Mouse (Mus musculus): ENCODE measurements around the gene D8Ertd738e.
"Not testable (repeated sequence)": the region's sequence is repeated elsewhere in the genome, so short reads cannot be mapped to it uniquely, and the experiment has no call there.

D8Ertd738e gene

GRCm38 (mm10) chr8:84249257-84250170 lies at the start of gene D8Ertd738e:
D8Ertd738e (minus strand) TSS chr8:84249719.
- DNase-seq (ENCODE audit: low spot score) = peak; percentile 97

DNA sequence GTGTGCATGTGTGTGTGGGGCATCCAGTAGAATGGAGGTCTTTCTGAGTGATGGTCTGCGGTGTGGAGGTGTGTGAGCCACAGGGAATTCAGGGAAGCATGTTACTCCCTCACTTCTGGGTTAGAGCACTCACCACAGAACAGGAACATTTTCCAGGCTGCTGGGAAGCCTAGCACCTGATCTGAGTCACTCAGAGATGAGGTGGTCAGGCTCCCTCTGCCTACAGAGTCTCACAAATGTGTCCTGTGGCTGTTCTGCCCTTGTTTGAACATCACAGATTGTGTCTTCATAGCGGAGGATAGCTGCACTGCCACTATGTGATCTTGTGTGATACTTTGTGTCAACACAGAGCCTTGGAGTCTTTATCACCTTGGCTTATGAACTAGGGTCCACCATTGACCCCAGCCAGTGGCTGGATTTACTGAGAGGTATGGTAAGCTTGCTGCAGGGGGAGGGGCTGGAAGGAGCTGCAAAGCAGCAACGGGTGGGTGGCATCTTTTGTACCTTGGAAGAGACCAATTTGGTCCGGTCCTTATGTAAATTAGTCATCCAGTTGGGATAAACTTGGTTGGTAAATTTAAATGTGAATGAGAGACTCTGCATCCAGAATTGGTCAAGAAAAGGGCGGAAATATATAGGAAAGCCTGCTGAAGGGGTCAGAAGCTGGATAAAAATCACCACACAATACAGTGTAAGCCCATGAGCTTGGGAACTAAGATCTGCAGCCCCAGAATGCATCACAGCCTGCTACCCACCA lies 47.7 kb upstream of the D8Ertd738e start:
- DNase-seq (ENCODE audit: low spot score) = no peak

- peak; percentile 75 for DNase-seq (ENCODE audit: low spot score)
Measured at GRCm38 (mm10) chr8:84291688-84292087, 42.2 kb upstream of the D8Ertd738e start.

DNA sequence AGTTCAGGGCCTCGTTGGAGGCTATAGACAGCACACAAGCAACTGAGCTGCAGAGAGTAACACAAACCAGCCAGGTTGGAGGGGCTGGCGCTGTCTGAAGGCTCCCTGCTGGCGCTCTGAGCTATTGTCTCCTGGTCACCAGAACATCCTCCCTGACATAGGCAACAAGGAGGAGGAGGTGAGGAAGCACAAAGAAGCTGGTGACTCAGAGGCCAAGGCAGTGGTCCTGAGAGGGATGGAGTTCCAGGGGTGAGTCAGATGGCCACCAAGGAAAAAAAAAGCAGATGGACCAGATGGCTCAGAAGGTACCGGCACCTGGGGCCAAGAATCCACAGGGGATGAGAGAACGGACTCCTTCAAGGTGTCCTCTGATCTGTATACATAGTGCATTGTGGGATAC lies 41.6 kb upstream of the D8Ertd738e start:
- DNase-seq (ENCODE audit: low spot score) = no peak

- DNase-seq (ENCODE audit: low spot score) = no peak
Measured at GRCm38 (mm10) chr8:84288892-84289291, 39.4 kb upstream of the D8Ertd738e start.

DNA sequence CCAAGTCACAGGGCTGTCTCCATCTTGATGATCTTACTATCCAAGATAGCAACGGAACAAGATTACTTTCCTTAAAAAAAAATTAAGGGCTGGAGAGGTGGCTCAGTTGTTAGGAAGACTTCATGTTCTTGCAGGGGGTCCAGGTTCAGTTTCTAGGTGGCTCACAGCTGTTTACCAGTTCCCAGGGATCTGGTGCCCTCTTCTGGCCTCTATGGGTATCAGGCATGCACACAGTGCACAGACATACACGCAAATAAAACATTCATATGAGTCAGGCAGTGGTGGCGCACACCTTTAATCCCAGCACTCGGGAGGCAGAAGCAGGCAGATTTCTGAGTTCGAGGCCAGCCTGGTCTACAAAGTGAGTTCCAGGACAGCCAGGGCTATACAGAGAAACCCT lies 36.1 kb upstream of the D8Ertd738e start:
- DNase-seq (ENCODE audit: low spot score) = not testable (repeated sequence)

DNA sequence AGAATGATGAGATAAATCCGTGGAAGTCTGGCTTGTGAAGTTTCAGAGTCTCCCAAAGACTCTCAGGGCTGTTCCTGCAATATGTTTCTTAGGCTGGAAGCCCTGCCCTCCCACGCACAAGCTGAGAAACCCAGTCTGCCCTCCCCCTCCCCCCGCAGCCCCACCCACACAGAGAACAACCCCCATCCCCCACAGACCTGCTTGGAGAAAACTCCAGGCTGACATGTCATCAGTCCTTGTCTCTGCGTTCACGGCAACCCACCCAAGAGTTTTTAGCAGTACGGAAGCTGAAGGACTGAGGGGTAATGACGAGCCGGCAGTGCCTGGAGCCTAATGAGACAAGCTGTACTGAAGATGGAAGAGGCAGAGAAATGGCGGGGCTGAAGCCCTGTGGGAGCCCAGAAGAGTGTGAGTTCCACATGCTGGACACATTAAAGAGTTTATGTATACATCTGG lies 35.1 kb upstream of the D8Ertd738e start:
- DNase-seq (ENCODE audit: low spot score) = no peak

GRCm38 (mm10) chr8:84280777-84281176 lies 31.3 kb upstream of the D8Ertd738e start:
- no peak for DNase-seq (ENCODE audit: low spot score)

GRCm38 (mm10) chr8:84276447-84276846 lies 26.9 kb upstream of the D8Ertd738e start:
- DNase-seq (ENCODE audit: low spot score) = no peak

GRCm38 (mm10) chr8:84273968-84274367 lies 24.4 kb upstream of the D8Ertd738e start:
- DNase-seq (ENCODE audit: low spot score) = no peak

GRCm38 (mm10) chr8:84272302-84272701 lies 22.8 kb upstream of the D8Ertd738e start:
- DNase-seq (ENCODE audit: low spot score) = no peak

DNA sequence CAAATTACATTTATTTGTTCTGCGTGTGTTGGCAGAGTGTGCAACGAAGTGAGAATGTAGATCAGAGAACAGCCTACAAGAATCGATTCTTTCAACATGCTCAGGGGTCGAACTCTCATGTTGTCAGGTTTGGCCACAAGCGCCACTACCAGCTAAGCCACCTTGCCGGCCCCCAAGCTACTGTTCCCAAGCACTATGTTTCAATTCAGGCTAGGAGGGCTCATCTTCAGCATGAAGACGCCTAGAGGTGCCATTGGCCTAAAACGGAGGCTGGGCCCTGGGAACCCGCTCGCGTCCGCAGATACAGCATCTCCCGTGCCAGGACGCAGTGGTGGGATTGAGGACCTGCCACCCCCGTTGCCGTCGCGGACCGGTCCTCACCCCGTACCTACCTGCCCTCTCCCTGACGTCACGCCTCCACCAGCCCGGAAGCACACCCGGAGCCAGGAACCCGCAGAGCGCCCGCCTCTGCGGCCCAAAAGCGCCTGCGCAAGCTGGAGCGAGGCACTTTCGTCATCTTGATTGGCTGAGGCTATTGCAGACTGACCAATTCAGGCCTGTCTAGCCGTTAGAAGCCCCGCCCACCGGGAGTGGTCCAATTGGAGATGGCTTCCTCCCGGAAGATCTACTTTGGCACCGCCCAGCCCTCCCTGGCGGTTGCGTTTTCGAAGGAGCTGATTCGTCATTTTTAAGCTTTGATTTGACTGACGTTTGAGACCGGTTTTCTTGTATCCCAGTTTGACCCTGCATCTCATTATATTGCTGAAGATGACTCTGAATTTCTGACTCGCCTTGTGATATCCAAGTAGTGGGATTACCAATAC lies 20.6 kb upstream of the D8Ertd738e start, which contains the start of gene Ccdc130:
Gene Ccdc130, minus strand, starts transcription at position 431 of the 824 bp plus-strand sequence.
- DNase-seq (ENCODE audit: low spot score) = peak; percentile 100

DNA sequence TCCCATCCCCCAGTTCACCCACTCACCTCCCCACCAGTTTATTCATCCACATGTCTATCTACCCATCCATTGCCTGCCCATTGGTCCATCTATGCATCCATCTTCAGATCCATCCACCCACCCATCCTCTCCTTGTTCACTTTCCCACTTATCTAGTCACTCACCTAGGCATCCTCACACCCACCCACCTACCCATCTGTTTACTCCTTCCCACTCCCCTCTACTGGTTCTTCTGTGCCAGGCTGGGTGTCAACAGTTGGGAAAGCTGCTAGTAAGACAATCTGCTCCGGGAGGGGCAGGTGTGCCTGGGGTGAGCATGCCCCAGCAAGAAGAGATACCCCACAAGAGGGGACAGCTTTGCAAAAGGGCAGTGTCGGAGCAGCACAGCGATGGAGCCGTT lies 11.6 kb upstream of the D8Ertd738e start:
- no peak for DNase-seq (ENCODE audit: low spot score)

- DNase-seq (ENCODE audit: low spot score) = peak; percentile 94
Measured at GRCm38 (mm10) chr8:84256822-84257610, 7.5 kb upstream of the D8Ertd738e start, which contains the start of gene Mri1. Mri1 (minus strand) TSS chr8:84257326.

GRCm38 (mm10) chr8:84256458-84256821 lies 6.9 kb upstream of the D8Ertd738e start:
- DNase-seq (ENCODE audit: low spot score) = no peak

GRCm38 (mm10) chr8:84255858-84256257 lies 6.3 kb upstream of the D8Ertd738e start:
- DNase-seq (ENCODE audit: low spot score) = no peak

DNA sequence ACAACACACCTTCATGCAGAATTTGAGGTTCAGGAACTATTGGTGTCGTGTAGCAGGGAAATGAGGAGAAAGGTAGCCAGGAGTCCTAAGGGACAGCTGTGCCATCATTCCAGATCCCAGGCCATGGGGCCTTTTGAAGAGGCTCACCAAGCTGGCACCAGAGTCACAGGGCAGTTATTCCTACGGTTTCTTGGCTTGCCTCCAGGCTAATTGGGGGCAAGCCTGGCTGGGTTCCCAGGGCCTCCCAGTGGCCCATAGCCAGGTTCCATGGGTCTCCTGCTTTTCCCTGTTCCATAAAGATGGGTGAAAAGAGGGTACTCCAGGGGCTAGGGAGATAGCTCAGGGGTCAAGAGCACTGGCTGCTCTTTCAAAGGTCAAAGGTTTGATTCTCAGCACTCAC lies 7.7 kb downstream of the D8Ertd738e start:
- DNase-seq (ENCODE audit: low spot score) = no peak

DNA sequence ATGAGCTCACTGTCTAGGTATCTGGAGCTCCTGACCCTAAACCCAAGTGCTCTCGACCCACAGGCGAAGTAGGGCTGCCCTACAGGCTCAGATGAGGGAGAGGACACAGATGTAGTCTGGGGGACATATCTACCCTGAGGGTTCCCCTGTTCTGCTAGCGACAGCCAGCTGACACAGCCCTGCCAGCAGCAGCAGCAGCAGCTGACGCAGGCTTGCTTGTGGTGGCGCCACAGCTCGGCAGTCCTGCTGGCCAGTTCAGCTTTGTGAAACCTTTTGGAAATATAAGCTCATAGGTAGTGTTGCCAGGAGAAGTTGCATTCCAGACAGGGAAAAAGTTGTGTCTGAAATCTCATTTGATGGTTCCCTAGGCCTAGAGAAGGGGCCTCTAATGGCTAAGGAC lies 8.4 kb downstream of the D8Ertd738e start:
- DNase-seq (ENCODE audit: low spot score) = no peak

- DNase-seq (ENCODE audit: low spot score) = no peak
Measured at GRCm38 (mm10) chr8:84237542-84238229, 11.8 kb downstream of the D8Ertd738e start.

GRCm38 (mm10) chr8:84236998-84237473 lies 12.5 kb downstream of the D8Ertd738e start, which contains the start of gene Zswim4:
Zswim4 (minus strand) TSS chr8:84237055.
- DNase-seq (ENCODE audit: low spot score) = peak; percentile 100

Data from adipocyte (in vitro differentiated cells).